Mouse (Mus musculus) MEL (cell line): ENCODE data around the gene Itgae.

Source experiments
- CHD2 ChIP-seq: IDR thresholded peaks from 2 replicates; pipeline ENCODE4 v1.6.1; 2011; ENCODE audit warnings: low read length, improper control_type of control experiment
- CTCF ChIP-seq, 3 experiments: IDR thresholded peaks in 2 of 3; conservative IDR thresholded peaks in 1 of 3; 2 replicates each; pipeline ENCODE4 v1.5.1; 2011 to 2012; ENCODE audit warnings: low read length in 3 of 3, low read depth in 2 of 3, mild to moderate bottlenecking in 2 of 3, improper control_type of control experiment in 1 of 3, inconsistent platforms in 1 of 3, mixed read lengths in 1 of 3, moderate library complexity in 1 of 3; ENCODE audit not compliant: control insufficient read depth in 1 of 3, insufficient read depth in 1 of 3, poor library complexity in 1 of 3, severe bottlenecking in 1 of 3
- EP300 ChIP-seq, 2 experiments: IDR thresholded peaks; 2 replicates each; pipeline ENCODE4 v1.6.1; 2011; ENCODE audit warnings: improper control_type of control experiment in 2 of 2, low read length in 2 of 2, low read depth in 1 of 2, mild to moderate bottlenecking in 1 of 2
- GABPA ChIP-seq: IDR thresholded peaks from 2 replicates; pipeline ENCODE4 v1.6.1; 2012; ENCODE audit warnings: low read depth, mild to moderate bottlenecking, inconsistent platforms, low read length, improper control_type of control experiment, moderate library complexity
- MAFK ChIP-seq: IDR thresholded peaks from 2 replicates; pipeline ENCODE4 v1.6.1; 2011; ENCODE audit warnings: low read depth, mild to moderate bottlenecking, low read length, improper control_type of control experiment, borderline replicate concordance
- MAX ChIP-seq: IDR thresholded peaks from 2 replicates; pipeline ENCODE4 v1.6.1; 2011; ENCODE audit warnings: low read length, improper control_type of control experiment
- MEF2A ChIP-seq: IDR thresholded peaks from 2 replicates; pipeline ENCODE4 v1.6.1; 2014; ENCODE audit warnings: low read depth, mild to moderate bottlenecking, inconsistent platforms, low read length, improper control_type of control experiment; ENCODE audit not compliant: poor library complexity, insufficient replicate concordance, severe bottlenecking; ENCODE audit errors: extremely low read depth
- POLR2A ChIP-seq, 2 experiments: IDR thresholded peaks; 2 replicates each; pipeline ENCODE4 v1.6.1; 2011 to 2012; ENCODE audit warnings: low read length in 2 of 2, mild to moderate bottlenecking in 2 of 2, control low read depth in 1 of 2, improper control_type of control experiment in 1 of 2, low read depth in 1 of 2, moderate library complexity in 1 of 2; ENCODE audit not compliant: control insufficient read depth in 1 of 2, insufficient read depth in 1 of 2, poor library complexity in 1 of 2
- SIN3A ChIP-seq: IDR thresholded peaks from 2 replicates; pipeline ENCODE4 v1.6.1; 2012; ENCODE audit warnings: low read length, improper control_type of control experiment, inconsistent platforms
- SMC3 ChIP-seq: IDR thresholded peaks from 2 replicates; pipeline ENCODE4 v1.6.1; 2011; ENCODE audit warnings: low read depth, low read length, improper control_type of control experiment
- TAL1 ChIP-seq: IDR thresholded peaks from 2 replicates; pipeline ENCODE4 v1.6.1; 2012; ENCODE audit warnings: mild to moderate bottlenecking, inconsistent platforms, low read length, moderate library complexity, mixed read lengths
- TCF12 ChIP-seq: IDR thresholded peaks from 2 replicates; pipeline ENCODE4 v1.6.1; 2014; ENCODE audit warnings: low read depth, mild to moderate bottlenecking, inconsistent platforms, low read length, improper control_type of control experiment, moderate library complexity
- USF2 ChIP-seq, 2 experiments: IDR thresholded peaks; 2 replicates each; pipeline ENCODE4 v1.6.1; 2011 to 2012; ENCODE audit warnings: improper control_type of control experiment in 2 of 2, low read length in 2 of 2, borderline replicate concordance in 1 of 2, inconsistent platforms in 1 of 2, low read depth in 1 of 2, mild to moderate bottlenecking in 1 of 2; ENCODE audit not compliant: insufficient read depth in 1 of 2
- ZNF384 ChIP-seq: IDR thresholded peaks from 2 replicates; pipeline ENCODE4 v1.6.1; 2012; ENCODE audit warnings: low read depth, mild to moderate bottlenecking, inconsistent platforms, low read length, improper control_type of control experiment

- TF ChIP-seq EP300 (IDR thresholded peaks at IDR 0.05; ENCODE audit: low read depth in 1 of 2, low read length in 2 of 2) = no peak
- peak; percentile 35 to 63 (median 44) for TF ChIP-seq CTCF (IDR thresholded peaks at IDR 0.05 in 2 of 3, conservative IDR thresholded peaks at IDR 0.05 in 1 of 3; ENCODE audit: control insufficient read depth in 1 of 3, insufficient read depth in 1 of 3, low read depth in 2 of 3, low read length in 3 of 3, poor library complexity in 1 of 3, severe bottlenecking in 1 of 3)
- TF ChIP-seq TAL1 = no peak
- TF ChIP-seq MAFK = no peak
- no peak for TF ChIP-seq GABPA
- no peak for TF ChIP-seq TCF12
- no peak for TF ChIP-seq CHD2
- no peak for TF ChIP-seq ZNF384
- TF ChIP-seq MEF2A = no peak
- TF ChIP-seq SIN3A = no peak
- TF ChIP-seq POLR2A (IDR thresholded peaks at IDR 0.05; ENCODE audit: control insufficient read depth in 1 of 2, insufficient read depth in 1 of 2, low read depth in 1 of 2, low read length in 2 of 2, poor library complexity in 1 of 2) = no peak
- TF ChIP-seq SMC3 = peak; percentile 56
- no peak for TF ChIP-seq MAX
- TF ChIP-seq USF2 (IDR thresholded peaks at IDR 0.05; ENCODE audit: borderline replicate concordance in 1 of 2, insufficient read depth in 1 of 2, low read depth in 1 of 2, low read length in 2 of 2) = no peak
These were observed 45.6 kb upstream of the Itgae start for GRCm38 (mm10) chr11:73044789-73045188.
